Mouse (Mus musculus) adipocyte (in vitro differentiated cells): ENCODE measurements at regions not wholly inside any gene's neighbourhood (a gene's known extent, or its start where the extent isn't known, plus 50 kb on each side); places are given as distances from the start of the nearest gene placed in this dataset.

Experiments
- DNase-seq: peaks from one replicate; pipeline ENCODE4 v3.0.0-alpha.2; 2016; ENCODE audit warnings: low spot score

- DNase-seq, result peak; percentile 32
Observed at GRCm38 (mm10) chr19:28111263-28112180, 100.6 kb upstream of the Rfx3 start.

- no peak for DNase-seq
Observed at GRCm38 (mm10) chr19:28095620-28096019, 84.7 kb upstream of the Rfx3 start.

- peak; percentile 14 for DNase-seq
Observed at GRCm38 (mm10) chr19:28092252-28092651, 81.3 kb upstream of the Rfx3 start.

- peak; percentile 32 for DNase-seq
Observed at GRCm38 (mm10) chr19:28087607-28088546, 76.9 kb upstream of the Rfx3 start.

- no peak for DNase-seq
Observed at GRCm38 (mm10) chr19:28070386-28070785, 59.4 kb upstream of the Rfx3 start.
